Mouse (Mus musculus): ENCODE measurements around the gene Dnajc5. TPM values are rescaled to one million over a fixed set of nuclear protein-coding genes. Genes with fewer than 3 reads are reported as not detected.

The Dnajc5 gene
- total RNA-seq, 2 experiments from 2014 or later: 43.3 to 43.9 TPM

DNA sequence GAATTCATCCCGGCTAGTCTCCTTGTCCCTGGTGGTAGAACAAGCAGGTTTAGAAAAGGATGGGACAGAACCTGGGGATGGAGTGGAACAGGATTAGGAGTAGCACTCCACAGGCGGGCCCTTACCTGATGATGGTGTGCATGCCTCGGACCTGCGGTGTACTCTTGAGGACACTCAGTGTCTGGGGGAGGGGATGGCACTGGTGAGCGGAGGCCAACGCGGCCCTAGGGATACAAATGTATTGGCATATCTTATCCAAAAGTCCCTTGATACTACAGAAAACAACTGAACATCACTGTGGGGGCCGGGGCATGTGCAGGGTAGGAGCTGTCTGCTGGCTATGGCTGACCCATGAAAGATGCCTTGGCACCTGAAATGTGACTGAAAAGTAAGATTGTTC is 50.1 kb downstream of the Dnajc5 start:
- intact Hi-C loops (cut with DNase I): loop anchor here (5.0 kb wide), 1 partner anchor 33 kb away; no protein-coding TSS in a partner anchor
- DNase-seq: no peak

GRCm38 (mm10) chr2:181570921-181571595 is 50.8 kb downstream of the Dnajc5 start:
- intact Hi-C loops (cut with DNase I): loop anchor here (5.0 kb wide), 1 partner anchor 34 kb away; no protein-coding TSS in a partner anchor

DNA sequence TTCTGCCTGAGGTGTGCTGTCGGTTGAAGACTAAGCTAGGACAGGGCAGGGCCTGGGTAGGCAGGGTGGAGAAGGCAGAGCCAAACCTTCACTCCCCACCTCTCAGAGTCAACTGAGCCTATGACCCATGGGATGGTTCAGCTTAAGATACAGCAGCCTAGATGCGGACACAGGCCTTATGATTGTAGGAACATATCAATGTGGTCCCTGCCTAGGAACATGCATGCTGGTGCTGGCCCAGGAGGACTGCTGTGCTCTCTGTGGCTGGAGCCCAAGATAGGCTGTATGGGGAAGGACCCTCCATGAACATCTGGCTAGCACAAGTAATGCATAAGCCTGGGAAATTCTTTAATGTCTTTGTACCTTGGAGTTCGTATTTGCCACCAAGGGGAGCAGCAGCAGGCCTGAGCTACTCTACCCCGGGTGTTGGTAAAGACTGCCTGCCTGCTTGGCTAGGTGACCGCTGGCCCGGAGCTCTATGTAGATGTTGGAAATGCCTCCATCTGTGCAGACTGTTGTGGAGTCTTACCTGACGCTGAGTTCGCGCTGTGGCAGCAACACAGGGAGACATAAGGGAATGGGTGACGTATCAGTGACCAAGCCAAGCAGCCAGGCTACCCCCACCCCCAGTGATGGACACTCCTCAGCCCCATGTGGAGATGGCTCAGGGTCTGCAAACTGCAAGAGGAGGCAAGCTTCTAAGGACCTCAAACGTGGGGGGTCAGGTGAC is 51.8 kb downstream of the Dnajc5 start:
- DNase-seq: no peak
- intact Hi-C loops (cut with DNase I): loop anchor here (5.0 kb wide), 1 partner anchor 35 kb away; no protein-coding TSS in a partner anchor

More at GRCm38 (mm10) chr2:181570921-181571595, 50.8 kb downstream of the Dnajc5 start:
- no peak for DNase-seq

DNA sequence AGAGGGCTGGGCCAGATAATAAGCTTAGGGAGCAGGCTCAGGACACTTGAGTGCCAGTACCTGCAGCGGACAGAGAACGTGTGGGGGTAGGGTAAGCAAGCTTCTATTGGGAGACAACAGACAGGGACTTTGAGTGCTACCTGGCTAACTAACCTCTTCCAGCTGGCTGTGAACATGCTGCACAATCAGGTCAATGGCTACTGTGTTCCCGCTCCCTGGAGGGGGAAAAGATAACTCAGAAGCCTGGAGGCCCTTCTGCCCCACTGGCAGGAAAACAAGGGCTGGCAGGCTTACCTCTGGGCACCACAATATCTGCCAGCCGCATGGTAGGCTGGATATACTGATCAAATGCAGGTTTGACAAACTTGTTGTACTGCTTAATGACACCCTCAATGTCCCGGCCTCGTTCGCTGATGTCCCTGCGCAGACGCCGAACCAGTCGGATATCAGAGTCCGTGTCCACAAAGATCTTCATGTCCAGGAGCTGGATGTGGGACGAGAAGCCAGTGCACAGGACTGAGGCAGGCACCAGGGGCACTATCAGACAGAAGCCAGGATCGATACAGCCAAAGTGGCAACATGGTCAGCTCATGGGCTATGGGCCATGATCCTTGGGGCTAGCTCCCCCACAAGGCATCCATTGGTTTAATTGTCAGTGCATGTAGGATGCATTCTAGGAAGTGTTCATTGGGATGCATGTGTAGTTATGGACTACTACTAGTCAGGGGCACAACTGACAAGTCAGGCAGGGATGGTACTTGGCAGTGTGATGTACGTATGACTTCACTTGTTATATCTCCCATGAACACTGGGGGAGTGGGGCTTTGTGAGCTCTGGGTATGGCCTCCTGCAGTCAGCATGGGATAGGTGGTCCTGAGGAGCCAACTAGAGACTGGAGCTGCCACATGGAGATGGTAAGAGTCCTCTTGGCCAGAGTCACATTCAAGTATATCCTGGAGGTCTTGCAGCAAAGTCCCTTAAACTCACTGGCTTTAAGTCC is 52.9 kb downstream of the Dnajc5 start:
- intact Hi-C loops (cut with DNase I): loop anchor here (5.0 kb wide), 1 partner anchor 36 kb away; no protein-coding TSS in a partner anchor
- DNase-seq: no peak

- intact Hi-C loops (cut with DNase I): loop anchor here (5.0 kb wide), 1 partner anchor 37 kb away; no protein-coding TSS in a partner anchor
- DNase-seq: no peak
These were observed 53.7 kb downstream of the Dnajc5 start for GRCm38 (mm10) chr2:181573961-181574360.

- intact Hi-C loops (cut with DNase I): loop anchor here (5.0 kb wide), 1 partner anchor 38 kb away; no protein-coding TSS in a partner anchor
- DNase-seq: no peak
These were observed 54.7 kb downstream of the Dnajc5 start for GRCm38 (mm10) chr2:181574921-181575545.

GRCm38 (mm10) chr2:181576613-181577012 is 56.3 kb downstream of the Dnajc5 start:
- intact Hi-C loops (cut with DNase I): no loop called here
- no peak for DNase-seq

GRCm38 (mm10) chr2:181577126-181577525 is 56.8 kb downstream of the Dnajc5 start:
- intact Hi-C loops (cut with DNase I): no loop called here

DNA sequence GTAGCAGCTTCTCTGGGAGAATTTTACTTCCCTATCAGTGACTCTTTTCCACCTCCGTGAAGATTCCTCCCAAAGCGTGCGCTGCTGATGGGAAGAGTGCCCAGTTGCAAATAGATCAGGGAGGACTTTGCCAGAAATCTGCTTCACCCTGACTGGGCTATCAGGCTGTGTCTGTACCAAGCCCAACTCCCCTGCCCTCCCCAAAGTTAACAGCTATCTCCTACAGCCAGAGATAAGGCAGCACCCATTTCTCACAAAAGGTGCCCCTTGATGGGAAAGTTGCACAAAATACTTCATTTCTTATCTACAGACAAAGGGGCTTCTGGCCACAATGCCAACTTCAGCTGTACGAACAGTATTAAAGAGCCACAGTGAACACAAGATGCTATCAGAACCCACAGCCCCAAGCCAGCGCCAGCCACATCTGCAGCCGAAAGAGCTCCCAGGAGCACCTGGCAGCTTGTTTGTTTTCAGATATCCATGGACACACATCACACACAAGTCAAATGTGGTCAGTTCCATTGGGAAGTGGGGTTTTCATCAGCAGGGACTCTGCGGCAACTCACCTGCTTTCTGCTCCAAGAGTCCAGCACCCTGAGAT is 57.8 kb downstream of the Dnajc5 start:
- intact Hi-C loops (cut with DNase I): loop anchor here (2.0 kb wide), 1 partner anchor 55 kb away; no protein-coding TSS in a partner anchor

More at GRCm38 (mm10) chr2:181577126-181577525, 56.8 kb downstream of the Dnajc5 start:
- DNase-seq: no peak

GRCm38 (mm10) chr2:181578790-181579618 is 58.7 kb downstream of the Dnajc5 start:
- intact Hi-C loops (cut with DNase I): loop anchor here (2.0 kb wide), 1 partner anchor 56 kb away; no protein-coding TSS in a partner anchor
- DNase-seq: peak in 1 of 2 experiments; percentile 51

More for the DNA sequence above, 57.8 kb downstream of the Dnajc5 start:
- no peak for DNase-seq

DNA sequence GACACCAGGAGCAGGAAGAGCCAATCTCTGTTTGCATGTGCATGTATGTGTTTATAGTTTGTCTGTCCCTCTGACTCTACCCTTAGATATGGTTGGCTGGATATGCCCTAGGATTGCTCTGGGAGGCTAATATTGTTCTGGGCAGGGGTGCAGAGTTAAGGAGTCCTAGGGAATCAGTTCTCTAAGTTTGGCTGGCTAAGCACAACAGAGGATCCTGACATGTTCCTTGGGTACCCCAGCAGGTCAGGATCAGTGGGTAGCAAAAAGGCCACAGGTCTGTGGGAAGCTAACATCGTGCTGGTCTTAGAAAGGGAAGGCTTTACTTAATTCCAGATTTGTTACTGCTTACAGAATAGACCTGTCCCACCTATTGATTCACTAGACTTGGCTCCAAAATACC is 59.4 kb downstream of the Dnajc5 start:
- intact Hi-C loops (cut with DNase I): loop anchor here (2.0 to 5.0 kb wide), 2 partner anchors 57 to 187 kb away; no protein-coding TSS in a partner anchor
- no peak for DNase-seq

- no peak for DNase-seq
- intact Hi-C loops (cut with DNase I): loop anchor here (5.0 kb wide), 1 partner anchor 188 kb away; no protein-coding TSS in a partner anchor
These were observed 60.0 kb downstream of the Dnajc5 start for GRCm38 (mm10) chr2:181580131-181580772.

GRCm38 (mm10) chr2:181581016-181581401 is 60.7 kb downstream of the Dnajc5 start:
- DNase-seq: peak; percentile 65 to 74
- intact Hi-C loops (cut with DNase I): loop anchor here (5.0 kb wide), 1 partner anchor 189 kb away; no protein-coding TSS in a partner anchor

DNA sequence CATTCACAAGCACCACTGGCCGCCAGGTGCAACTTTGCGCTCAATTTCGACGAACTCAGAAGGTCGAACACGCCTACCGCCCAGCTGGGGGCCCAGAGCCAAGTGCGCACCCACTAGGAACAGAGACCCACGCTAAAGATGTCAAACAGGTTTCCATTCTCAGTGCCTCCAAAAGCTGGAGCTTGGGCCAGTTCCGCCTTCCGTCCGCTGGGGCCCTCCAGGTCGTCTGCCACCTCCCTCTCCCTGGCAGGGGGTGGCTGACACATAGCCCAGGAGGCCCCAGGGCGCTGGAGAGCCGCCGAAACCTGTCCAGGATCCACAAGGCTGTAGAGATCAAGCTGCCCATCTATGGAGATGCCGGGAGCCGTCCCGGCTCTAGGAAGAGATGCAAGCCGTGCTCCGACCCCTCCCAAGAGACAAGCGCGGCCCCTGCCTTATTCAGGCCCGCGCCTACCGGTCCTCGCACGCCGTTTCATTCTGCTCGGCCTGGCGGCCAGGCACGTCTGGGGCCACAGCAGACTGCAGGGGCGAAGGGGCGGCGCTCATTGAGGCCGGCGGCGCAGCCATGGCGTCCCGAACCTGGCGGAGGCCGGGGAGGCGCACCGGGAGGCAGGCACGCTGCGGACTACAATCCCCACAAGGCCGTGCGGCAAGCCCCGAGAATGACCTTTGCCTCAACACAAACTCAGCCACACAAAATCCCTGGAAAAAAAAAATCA is 61.3 kb downstream of the Dnajc5 start:
- intact Hi-C loops (cut with DNase I): loop anchor here (5.0 kb wide), 1 partner anchor 189 kb away; no protein-coding TSS in a partner anchor
- DNase-seq: peak; percentile 77 to 82

DNA sequence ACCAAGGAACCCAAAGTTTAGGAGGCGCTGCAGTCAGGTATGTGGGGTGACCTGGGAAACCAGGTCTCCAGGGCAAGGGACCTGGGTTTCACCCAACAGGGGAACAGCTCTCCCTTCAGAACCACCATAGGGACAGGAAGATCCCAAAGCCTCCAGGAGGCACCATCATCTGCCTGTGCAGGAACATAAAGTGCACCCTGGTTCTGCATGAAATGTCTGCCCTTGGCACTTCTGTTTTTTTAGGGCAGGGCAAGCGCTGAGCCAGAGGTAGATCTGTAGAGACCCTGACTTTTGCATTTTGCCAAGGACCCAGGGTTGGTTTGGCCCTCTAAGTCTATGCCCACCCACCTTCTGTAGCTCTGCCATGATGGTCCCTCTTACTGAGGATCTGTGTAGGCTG is 62.1 kb downstream of the Dnajc5 start:
- intact Hi-C loops (cut with DNase I): loop anchor here (5.0 kb wide), 1 partner anchor 190 kb away; no protein-coding TSS in a partner anchor
- DNase-seq: peak in 1 of 2 experiments; percentile 13

DNA sequence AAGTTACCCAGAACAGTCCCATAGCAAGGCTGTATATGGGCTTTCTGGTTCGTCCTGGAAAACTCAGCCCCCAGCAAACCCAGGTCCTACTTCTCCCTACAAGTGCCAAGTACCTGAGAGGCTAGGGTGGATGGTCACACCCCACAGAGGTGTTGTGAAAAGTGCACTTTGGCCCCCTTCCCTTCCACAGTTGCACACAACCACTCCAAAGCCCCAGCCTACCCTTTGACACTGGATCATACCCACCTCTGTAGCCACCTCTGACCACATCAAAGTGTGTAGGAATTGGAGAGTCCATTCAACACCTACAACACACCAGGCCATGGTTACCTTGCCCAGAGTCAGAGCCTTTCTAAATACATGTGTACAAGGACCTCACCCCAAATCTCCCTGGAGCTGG is 62.7 kb downstream of the Dnajc5 start:
- no peak for DNase-seq
- intact Hi-C loops (cut with DNase I): loop anchor here (5.0 kb wide), 1 partner anchor 191 kb away; no protein-coding TSS in a partner anchor
